Mouse (Mus musculus) hindbrain, embryonic 12.5 days (tissue): Measurements from ENCODE around the gene N4bp3. TPM values are rescaled to one million over a fixed set of nuclear protein-coding genes. Genes with fewer than 3 reads are reported as not detected.

ENCODE experiments used
- ATAC-seq: fragments of 200-750 bp; cut with Nextera tagmentation; 2 replicates; pipeline ENCODE4 v1.8.0; 2017; ENCODE audit warnings: moderate TSS enrichment; ENCODE audit not compliant: low FRiP score
- H3K27ac ChIP-seq: fragments of 300-500 bp; sonication (generic); 2 replicates; pipeline ENCODE4 v1.5.1; 2016; ENCODE audit warnings: mild to moderate bottlenecking
- H3K27me3 ChIP-seq: fragments of 300-500 bp; sonication (generic); 2 replicates; pipeline ENCODE4 v1.6.1; 2016; ENCODE audit warnings: mild to moderate bottlenecking
- H3K36me3 ChIP-seq: fragments of 300-500 bp; sonication (generic); 2 replicates; pipeline ENCODE4 v1.6.1; 2016; ENCODE audit warnings: mild to moderate bottlenecking
- H3K4me1 ChIP-seq: fragments of 300-500 bp; sonication (generic); 2 replicates; pipeline ENCODE4 v1.6.1; 2016
- H3K4me2 ChIP-seq: fragments of 300-500 bp; sonication (generic); replicated peaks from 2 replicates; pipeline ENCODE4 v1.6.1; 2016; ENCODE audit warnings: mild to moderate bottlenecking
- H3K4me3 ChIP-seq: fragments of 300-500 bp; sonication (generic); 2 replicates; pipeline ENCODE4 v1.5.1; 2016; ENCODE audit warnings: mild to moderate bottlenecking
- H3K9ac ChIP-seq: fragments of 300-500 bp; sonication (generic); 2 replicates; pipeline ENCODE4 v1.6.1; 2016; ENCODE audit warnings: mild to moderate bottlenecking, moderate library complexity
- H3K9me3 ChIP-seq: fragments of 300-500 bp; sonication (generic); replicated peaks from 2 replicates; pipeline ENCODE4 v1.6.1; 2016; ENCODE audit warnings: mild to moderate bottlenecking
- WGBS: fragments of 180-500 bp; shearing (Covaris S2); methylation state at CpG from one replicate; pipeline ENCODE4 v1.1.7; 2016; 5-methylcytosine and 5-hydroxymethylcytosine counted together
- polyA plus RNA-seq: library from polyadenylated mRNA; unstranded; fragments of >200 nt; fragmentation: Nextera tagmentation; extraction: Ambion mirVana; gene quantifications from 2 replicates; pipeline ENCODE4 v1.2.1, GENCODE M21; 2016

N4bp3 gene
- polyA plus RNA-seq, 1 experiment from 2014 or later, result 12.4 TPM

DNA sequence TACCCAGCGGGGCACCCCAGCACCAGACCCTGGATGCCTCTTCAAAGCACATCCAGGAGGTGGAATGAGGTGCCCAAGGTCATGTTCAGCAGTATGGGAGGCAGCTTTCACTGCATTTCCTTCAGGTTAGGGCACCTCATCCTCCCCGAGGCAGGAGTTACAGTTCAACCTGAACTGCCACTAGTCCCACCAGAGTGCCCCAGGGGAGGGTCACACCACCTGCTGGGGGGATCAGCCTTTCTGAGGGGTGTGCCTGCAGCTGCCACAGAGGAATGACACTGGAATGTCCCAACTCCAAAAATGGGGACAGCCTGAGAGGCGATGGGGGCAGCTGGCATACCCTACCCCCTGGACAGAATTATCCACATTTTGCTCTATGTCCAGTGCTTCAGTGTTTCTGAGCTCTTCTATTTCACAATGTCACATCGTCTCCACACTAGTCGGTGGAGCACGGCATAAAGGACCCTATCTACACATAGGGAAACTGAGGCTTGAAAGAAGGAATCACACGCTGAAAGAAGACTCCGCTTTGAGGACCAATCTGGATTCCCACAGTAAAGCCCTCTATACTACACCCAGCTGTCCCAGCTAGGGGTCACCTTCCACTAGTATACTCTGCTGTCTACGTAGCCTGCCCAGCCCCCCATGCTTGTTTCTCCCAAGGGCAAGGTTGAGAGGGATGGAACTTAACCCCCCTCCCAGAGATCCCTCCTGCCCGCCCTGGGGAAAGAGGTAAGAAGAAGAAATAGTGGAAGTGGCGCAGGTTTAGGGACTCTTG lies 1.3 kb downstream of the N4bp3 start:
- 22% methylated on average over 11 of the region's 11 CpGs for WGBS
- H3K9me3 ChIP-seq, result no peaks in the 10 kb centered on the region
- H3K4me3 ChIP-seq, result peak overlapping the region; percentile 62
- peak overlapping the region; percentile 49; the same call in 1 of the 2 replicates for H3K27ac ChIP-seq
- H3K4me1 ChIP-seq, result peaks cover 35% of the 10 kb centered on the region
- peak overlapping the region; percentile 71 for H3K9ac ChIP-seq
- peak; percentile 13; the same call in 1 of the 2 replicates for ATAC-seq
- H3K27me3 ChIP-seq, result peaks cover 30% of the 10 kb centered on the region
- H3K36me3 ChIP-seq, result no peaks in the 10 kb centered on the region
- H3K4me2 ChIP-seq, result peak overlapping the region; percentile 95

DNA sequence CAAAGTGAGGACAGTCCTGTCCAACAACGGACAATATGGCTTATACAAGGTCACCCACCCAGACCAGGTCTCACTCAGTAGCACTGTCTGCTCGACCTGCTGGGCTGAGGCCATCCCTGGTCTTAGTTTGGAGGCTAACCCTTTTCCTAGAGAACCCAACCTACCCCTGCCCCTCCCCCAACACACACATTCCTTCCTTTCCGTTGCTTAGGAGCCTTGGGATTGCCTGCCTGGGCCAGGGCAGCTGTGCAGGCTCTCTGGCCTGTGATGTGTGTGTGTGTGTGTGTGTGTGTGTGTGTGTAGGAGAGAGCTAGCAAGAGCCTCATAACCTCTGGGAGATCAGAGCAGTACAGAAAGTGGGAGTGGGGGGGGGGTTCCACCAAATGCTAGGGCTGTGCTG lies 2.1 kb downstream of the N4bp3 start:
- peak; percentile 69 for ATAC-seq
- no peak overlapping the region for H3K9ac ChIP-seq
- no peaks in the 10 kb centered on the region for H3K9me3 ChIP-seq
- peak overlapping the region; percentile 6; the same call in 1 of the 2 replicates for H3K4me3 ChIP-seq
- peak overlapping the region; percentile 49; the same call in 1 of the 2 replicates for H3K27ac ChIP-seq
- H3K36me3 ChIP-seq, result no peaks in the 10 kb centered on the region
- 21% methylated on average over 3 of the region's 3 CpGs for WGBS
- peak overlapping the region; percentile 25 for H3K4me2 ChIP-seq
- H3K27me3 ChIP-seq, result peaks cover 30% of the 10 kb centered on the region
- H3K4me1 ChIP-seq, result peaks cover 35% of the 10 kb centered on the region

DNA sequence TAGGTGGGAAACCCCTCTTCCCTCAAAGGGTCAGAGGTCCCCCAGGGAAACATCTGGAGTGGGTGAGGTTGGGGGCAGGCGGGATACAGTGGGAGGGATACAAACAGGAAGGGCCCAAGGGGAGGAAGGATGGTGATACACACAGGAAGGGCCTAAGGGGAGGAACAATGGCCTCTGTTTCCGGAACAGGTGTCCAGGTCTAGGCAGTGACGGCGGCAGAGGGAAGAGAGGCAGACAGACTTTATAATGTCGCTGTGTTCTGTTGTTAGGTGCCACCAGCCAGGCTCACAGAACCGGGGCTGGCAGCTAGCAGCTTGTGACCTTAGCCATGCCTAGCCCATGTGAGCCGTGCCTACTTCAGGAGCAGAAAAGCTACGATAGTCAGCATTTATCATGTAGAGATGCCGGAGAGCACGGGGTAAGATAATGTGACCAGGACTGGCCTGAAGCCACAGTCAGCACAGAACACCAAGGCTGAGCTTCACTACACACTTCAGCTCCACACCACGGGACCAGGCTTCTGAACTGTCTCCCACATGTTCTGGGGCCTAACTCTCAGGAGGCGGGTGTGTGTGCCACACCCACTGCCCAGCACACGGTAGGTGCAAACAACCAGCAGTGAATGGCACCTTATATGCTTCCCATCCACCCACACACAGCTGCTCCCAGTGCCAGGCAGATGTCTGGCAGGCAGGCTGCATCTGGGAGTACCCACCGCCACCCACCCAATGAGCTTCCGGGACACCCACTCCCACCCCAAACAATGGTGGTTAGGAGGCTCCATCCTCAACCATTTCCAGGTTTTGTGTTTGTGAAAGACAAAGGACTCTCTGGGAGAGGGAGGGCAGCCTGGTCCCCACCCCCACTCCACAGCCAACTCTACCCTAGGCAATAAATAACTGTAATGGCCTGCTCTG lies 3.6 kb downstream of the N4bp3 start:
- H3K27ac ChIP-seq, result peak overlapping the region; percentile 49; the same call in 1 of the 2 replicates
- WGBS, result 77% methylated on average over 15 of the region's 15 CpGs
- H3K4me3 ChIP-seq, result no peak overlapping the region
- H3K9ac ChIP-seq, result no peak overlapping the region
- H3K4me1 ChIP-seq, result peaks cover 35% of the 10 kb centered on the region
- peaks cover 30% of the 10 kb centered on the region for H3K27me3 ChIP-seq
- H3K4me2 ChIP-seq, result no peak overlapping the region
- no peaks in the 10 kb centered on the region for H3K9me3 ChIP-seq
- ATAC-seq, result no peak
- H3K36me3 ChIP-seq, result no peaks in the 10 kb centered on the region

DNA sequence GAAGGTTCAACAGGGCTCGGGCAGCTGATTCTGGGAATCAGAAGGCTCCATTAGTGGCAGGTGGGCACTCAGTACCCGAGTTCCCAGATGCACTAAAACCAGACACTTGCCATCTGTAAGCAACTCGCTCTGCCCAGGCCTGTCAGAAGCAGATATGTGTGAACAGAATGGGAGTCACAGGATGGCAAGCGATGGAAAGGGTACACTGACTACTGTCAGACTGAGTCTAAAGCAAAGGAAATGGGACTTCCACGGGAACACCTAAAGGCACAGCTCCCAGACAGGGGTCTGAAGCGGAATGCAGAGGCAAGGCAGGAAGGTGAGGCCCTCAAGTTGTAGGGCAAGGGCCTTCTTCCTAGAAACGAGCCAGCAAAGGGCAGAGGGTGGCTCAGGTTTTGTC lies 4.4 kb downstream of the N4bp3 start:
- no peaks in the 10 kb centered on the region for H3K36me3 ChIP-seq
- H3K9ac ChIP-seq, result no peak overlapping the region
- peaks cover 27% of the 10 kb centered on the region for H3K27me3 ChIP-seq
- H3K4me1 ChIP-seq, result peaks cover 35% of the 10 kb centered on the region
- 86% methylated on average over 7 of the region's 7 CpGs for WGBS
- no peak for ATAC-seq
- H3K27ac ChIP-seq, result no peak overlapping the region
- no peak overlapping the region for H3K4me2 ChIP-seq
- H3K4me3 ChIP-seq, result no peak overlapping the region
- no peaks in the 10 kb centered on the region for H3K9me3 ChIP-seq

DNA sequence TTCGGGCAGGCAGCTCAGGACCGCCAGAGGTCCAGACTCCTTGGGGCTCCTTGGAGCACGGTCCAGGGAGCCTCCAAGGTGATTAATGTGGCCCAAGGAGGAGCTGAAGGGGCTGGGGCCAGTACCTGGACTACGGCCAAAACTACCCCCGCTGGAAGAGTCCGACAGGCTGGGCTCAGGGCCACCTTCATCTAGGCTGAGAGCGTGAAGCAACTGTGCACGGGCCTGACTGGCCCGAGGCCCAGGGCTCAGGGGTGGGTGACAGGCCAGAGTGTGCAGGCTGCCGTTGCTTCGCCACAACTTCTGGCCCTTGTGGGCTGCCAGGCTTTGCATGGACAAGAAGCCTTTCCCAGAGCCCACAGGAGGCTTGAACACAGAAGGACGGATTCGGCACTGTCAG lies 5.3 kb downstream of the N4bp3 start:
- Histone ChIP-seq H3K4me1 (peaks cover 28% of the 10 kb centered on the region), H3K9me3 (no peaks in the 10 kb centered on the region), H3K4me3 (no peak overlapping the region), H3K9ac (no peak overlapping the region), H3K27ac (no peak overlapping the region), H3K36me3 (no peaks in the 10 kb centered on the region), H3K27me3 (peaks cover 17% of the 10 kb centered on the region), H3K4me2 (no peak overlapping the region)
- 92% methylated on average over 13 of the region's 13 CpGs for WGBS
- no peak for ATAC-seq

DNA sequence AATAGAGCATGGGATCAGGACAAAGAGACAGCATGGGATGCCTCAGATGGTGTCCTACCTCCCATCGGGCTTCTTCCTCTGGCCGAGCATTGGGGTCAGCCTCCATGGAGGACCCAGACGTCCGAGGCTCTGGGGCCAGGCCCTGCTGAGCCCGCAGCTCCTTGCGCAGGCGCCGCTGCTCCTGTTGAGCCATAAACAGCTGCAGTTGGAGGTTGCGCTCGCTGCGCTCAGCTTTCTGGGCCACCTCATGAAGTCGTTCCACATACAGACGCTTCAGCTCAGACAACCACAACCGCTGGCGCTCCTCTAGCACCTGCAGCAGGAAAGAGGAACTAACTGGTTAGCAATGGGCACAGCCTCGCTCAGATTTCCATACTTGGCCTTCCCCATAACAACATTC lies 6.4 kb downstream of the N4bp3 start:
- H3K4me2 ChIP-seq, result 0 out of 2 replicates have a peak overlapping the region, but pooled peaks have one; percentile 13
- 77% methylated on average over 16 of the region's 16 CpGs for WGBS
- H3K4me3 ChIP-seq, result no peak overlapping the region
- no peaks in the 10 kb centered on the region for H3K36me3 ChIP-seq
- H3K4me1 ChIP-seq, result peaks cover 18% of the 10 kb centered on the region
- peaks cover 7% of the 10 kb centered on the region; the same call in 1 of the 2 replicates for H3K27me3 ChIP-seq
- H3K9me3 ChIP-seq, result no peaks in the 10 kb centered on the region
- H3K9ac ChIP-seq, result no peak overlapping the region
- H3K27ac ChIP-seq, result no peak overlapping the region
- ATAC-seq, result no peak

DNA sequence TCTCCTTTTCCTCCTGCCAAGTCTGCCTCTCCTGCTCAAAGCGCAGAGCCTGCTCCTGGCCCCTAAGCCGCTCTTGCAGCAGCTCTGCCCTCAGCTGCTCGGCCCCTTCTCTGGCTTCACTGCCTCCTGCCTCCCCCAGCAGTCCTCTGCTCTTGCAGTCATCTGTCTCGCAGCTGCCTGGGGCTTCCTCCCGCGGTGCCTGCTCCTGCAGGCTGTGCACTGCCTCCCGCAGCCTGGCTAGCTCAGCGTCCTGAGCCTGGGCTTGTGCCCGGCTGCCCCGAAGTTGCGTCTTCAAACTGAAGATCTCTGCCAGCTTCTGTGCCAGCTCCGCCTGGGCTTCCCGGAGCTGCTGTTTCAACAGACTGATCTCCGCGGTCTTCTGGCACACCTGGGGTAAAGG lies 6.9 kb downstream of the N4bp3 start:
- no peak overlapping the region for H3K9ac ChIP-seq
- no peak for ATAC-seq
- H3K36me3 ChIP-seq, result no peaks in the 10 kb centered on the region
- no peak overlapping the region for H3K27ac ChIP-seq
- no peaks in the 10 kb centered on the region for H3K9me3 ChIP-seq
- H3K4me2 ChIP-seq, result peak overlapping the region; percentile 13; the same call in 1 of the 2 replicates
- H3K4me3 ChIP-seq, result no peak overlapping the region
- H3K4me1 ChIP-seq, result peaks cover 14% of the 10 kb centered on the region
- 0 out of 2 replicates have a peak, but pooled peaks cover 3% of the 10 kb centered on the region for H3K27me3 ChIP-seq
- WGBS, result 55% methylated on average over 15 of the region's 15 CpGs

DNA sequence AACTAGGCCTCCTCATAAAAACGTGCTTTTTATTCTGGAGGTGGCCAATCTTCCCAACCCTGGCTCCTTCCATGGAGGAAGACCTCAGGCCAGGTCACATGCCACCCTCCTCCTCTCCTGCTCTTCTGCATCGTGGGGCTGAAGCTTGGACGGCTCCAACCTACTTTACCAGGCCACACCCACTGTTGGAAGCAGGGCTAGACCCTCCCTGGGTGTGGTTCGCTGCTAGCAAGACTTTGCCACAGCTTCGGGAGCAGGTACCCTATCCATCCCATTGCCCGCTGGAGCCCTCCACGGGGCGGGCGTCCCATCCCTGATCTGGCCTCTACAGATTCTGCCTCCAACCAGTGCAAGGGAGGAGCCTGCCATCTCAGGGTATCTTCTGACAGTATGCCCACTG lies 7.4 kb downstream of the N4bp3 start:
- Histone ChIP-seq H3K9me3 (no peaks in the 10 kb centered on the region), H3K27ac (no peak overlapping the region), H3K27me3 (0 out of 2 replicates have a peak, but pooled peaks cover under 1% of the 10 kb centered on the region), H3K4me1 (peaks cover 8% of the 10 kb centered on the region), H3K36me3 (no peaks in the 10 kb centered on the region), H3K4me3 (no peak overlapping the region), H3K9ac (no peak overlapping the region), H3K4me2 (no peak overlapping the region)
- 72% methylated on average over 9 of the region's 9 CpGs for WGBS
- no peak for ATAC-seq

DNA sequence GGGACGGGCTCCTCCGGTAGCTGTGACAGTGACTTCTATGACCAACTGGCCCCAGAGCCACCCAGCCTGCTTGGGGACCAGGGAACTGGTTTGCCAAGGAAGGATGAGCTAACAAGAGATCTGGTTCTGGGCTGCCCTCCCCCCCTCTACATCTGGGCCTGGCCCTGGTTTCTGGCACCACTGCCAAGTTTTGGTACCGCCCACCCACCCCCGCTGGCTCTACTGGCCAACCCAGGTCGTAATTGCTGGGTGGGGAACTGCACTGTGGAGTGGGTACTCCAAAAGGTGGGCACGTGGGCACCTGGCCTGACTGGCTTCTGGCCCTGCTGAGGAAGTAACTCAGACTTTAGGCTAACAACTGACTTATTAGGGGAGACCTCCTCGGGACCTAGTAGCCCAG lies 9.9 kb downstream of the N4bp3 start:
- Histone ChIP-seq H3K4me2 (no peak overlapping the region), H3K27me3 (peaks cover 5% of the 10 kb centered on the region; the same call in 1 of the 2 replicates), H3K4me3 (no peak overlapping the region), H3K27ac (no peak overlapping the region), H3K9ac (no peak overlapping the region), H3K4me1 (peaks cover 12% of the 10 kb centered on the region), H3K36me3 (no peaks in the 10 kb centered on the region), H3K9me3 (no peaks in the 10 kb centered on the region)
- ATAC-seq, result no peak
- WGBS, result 86% methylated on average over 7 of the region's 7 CpGs

DNA sequence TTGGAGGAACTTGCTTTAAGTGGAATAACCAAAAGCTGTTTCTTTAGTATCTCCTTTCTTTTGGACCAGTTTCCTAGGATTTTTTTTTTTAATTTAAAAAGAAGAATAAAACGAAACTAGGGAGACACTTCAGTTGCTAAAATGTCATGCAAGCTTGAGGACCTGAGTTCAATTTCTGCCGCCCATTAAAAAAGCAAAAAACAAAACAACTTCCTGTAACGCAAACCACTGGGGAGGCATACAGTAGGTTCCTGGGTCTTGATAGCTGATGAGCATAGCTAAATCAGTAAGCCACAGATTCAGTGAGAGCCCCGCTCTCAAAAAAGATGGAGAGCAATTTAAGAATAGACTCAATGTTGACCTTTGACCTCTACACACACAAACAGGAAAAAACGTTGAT lies 12.1 kb downstream of the N4bp3 start:
- no peak for ATAC-seq
- no peak overlapping the region for H3K27ac ChIP-seq
- H3K27me3 ChIP-seq, result peaks cover 5% of the 10 kb centered on the region; the same call in 1 of the 2 replicates
- no peaks in the 10 kb centered on the region for H3K36me3 ChIP-seq
- H3K4me3 ChIP-seq, result no peak overlapping the region
- WGBS, result 67% methylated on average over 5 of the region's 5 CpGs
- no peaks in the 10 kb centered on the region for H3K9me3 ChIP-seq
- peaks cover 21% of the 10 kb centered on the region for H3K4me1 ChIP-seq
- H3K4me2 ChIP-seq, result no peak overlapping the region
- no peak overlapping the region for H3K9ac ChIP-seq

DNA sequence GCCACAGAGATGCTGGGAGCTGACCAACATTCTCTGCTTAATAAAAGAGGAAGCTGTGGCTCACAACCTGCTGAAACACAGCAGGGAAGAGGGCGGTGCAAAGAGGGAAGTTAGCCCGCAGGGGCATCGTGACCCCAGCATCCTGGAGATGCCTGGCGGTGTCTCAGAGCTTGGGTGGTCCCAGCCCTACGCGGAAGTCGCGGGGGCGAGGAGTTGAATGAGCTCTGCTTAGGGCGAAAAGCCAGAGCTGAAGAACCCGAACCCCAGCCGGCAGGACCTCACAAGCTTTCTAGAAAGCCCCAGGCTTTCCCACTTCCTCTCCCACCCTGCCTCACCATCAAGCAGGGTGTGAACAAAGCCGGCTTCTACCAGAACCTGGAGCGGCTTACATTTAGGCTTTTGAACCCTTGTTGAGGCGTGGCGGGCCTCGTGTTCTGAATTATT lies 12.6 kb downstream of the N4bp3 start:
- Histone ChIP-seq H3K4me2 (peak overlapping the region; percentile 34), H3K4me1 (peaks cover 21% of the 10 kb centered on the region), H3K9me3 (no peaks in the 10 kb centered on the region), H3K4me3 (no peak overlapping the region), H3K36me3 (no peaks in the 10 kb centered on the region), H3K27me3 (peaks cover 5% of the 10 kb centered on the region; the same call in 1 of the 2 replicates), H3K27ac (peak overlapping the region; percentile 12; the same call in 1 of the 2 replicates), H3K9ac (peak overlapping the region; percentile 32; the same call in 1 of the 2 replicates)
- WGBS, result 5% methylated on average over 17 of the region's 17 CpGs
- no peak for ATAC-seq

DNA sequence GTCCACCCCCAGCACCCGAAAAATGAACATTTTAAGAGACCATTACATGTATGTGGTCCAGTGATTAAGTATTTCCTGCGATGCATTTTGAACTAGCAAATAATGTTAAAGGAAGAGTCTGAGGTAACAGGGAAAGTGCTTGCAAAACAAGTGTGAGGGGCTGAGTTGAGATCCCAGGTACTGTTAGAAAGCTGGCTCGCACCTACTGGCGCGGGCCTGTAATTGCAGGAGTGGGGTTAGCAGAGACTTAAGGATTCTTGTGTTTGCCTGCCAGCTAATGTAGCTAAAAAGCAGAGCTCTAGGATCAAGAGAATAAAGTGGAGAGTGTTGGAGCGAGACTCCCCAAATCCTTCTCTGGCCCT lies 14.3 kb downstream of the N4bp3 start:
- Histone ChIP-seq H3K4me1 (peaks cover 21% of the 10 kb centered on the region), H3K9ac (peak overlapping the region; percentile 67), H3K27me3 (peaks cover 5% of the 10 kb centered on the region; the same call in 1 of the 2 replicates), H3K9me3 (no peaks in the 10 kb centered on the region), H3K27ac (peak overlapping the region; percentile 72), H3K4me2 (peak overlapping the region; percentile 73), H3K36me3 (no peaks in the 10 kb centered on the region), H3K4me3 (peak overlapping the region; percentile 71)
- ATAC-seq, result 0 out of 2 replicates have a peak, but pooled peaks have one; percentile 29
- WGBS, result 5% methylated on average over 6 of the region's 6 CpGs
